Mouse (Mus musculus): Measurements from ENCODE around the gene Leng8. TPM values are rescaled to one million over a fixed set of nuclear protein-coding genes. Genes with fewer than 3 reads are reported as not detected.

Gene Leng8
- polyA plus RNA-seq (2015; fragmentation: Nextera tagmentation; extraction: Ambion mirVana): 20.8 and 22.7 TPM in 2 replicates

GRCm38 (mm10) chr7:4136771-4137531 lies at the start of gene Leng8:
Leng8 (plus strand) TSS chr7:4137039.

GRCm38 (mm10) chr7:4119344-4119902 lies 17.4 kb upstream of the Leng8 start, which contains the start of gene Ttyh1:
Ttyh1 (plus strand) TSS chr7:4119408.

GRCm38 (mm10) chr7:4150059-4150541 lies 13.3 kb downstream of the Leng8 start, which contains the start of gene Leng9:
Leng9 (minus strand) TSS chr7:4150374.

GRCm38 (mm10) chr7:4164090-4164910 lies 27.5 kb downstream of the Leng8 start, which contains the start of gene Cdc42ep5:
Cdc42ep5 (minus strand) TSS chr7:4164860.

Other genes starting within 250 kb of the Leng8 start
- 0.13 and 0.28 TPM in 2 replicates for gene Gm14548, start 238.9 kb upstream of the Leng8 start, polyA plus RNA-seq (2015; fragmentation: Nextera tagmentation; extraction: Ambion mirVana)
- gene Lilra6, start 221.5 kb upstream of the Leng8 start, polyA plus RNA-seq (2015; fragmentation: Nextera tagmentation; extraction: Ambion mirVana): 0.09 and 0.10 TPM in 2 replicates
- gene Lair1, start 73.8 kb upstream of the Leng8 start, polyA plus RNA-seq (2015; fragmentation: Nextera tagmentation; extraction: Ambion mirVana): 0.18 and 0.46 TPM in 2 replicates
- 3.1 and 3.3 TPM in 2 replicates for gene Ttyh1, start 17.6 kb upstream of the Leng8 start, polyA plus RNA-seq (2015; fragmentation: Nextera tagmentation; extraction: Ambion mirVana)
- 3.2 and 4.1 TPM in 2 replicates for gene Leng9, start 13.3 kb downstream of the Leng8 start, polyA plus RNA-seq (2015; fragmentation: Nextera tagmentation; extraction: Ambion mirVana)
- 36.6 and 37.6 TPM in 2 replicates for gene Cdc42ep5, start 27.8 kb downstream of the Leng8 start, polyA plus RNA-seq (2015; fragmentation: Nextera tagmentation; extraction: Ambion mirVana)
- gene Lilra5, start 100.7 kb downstream of the Leng8 start, polyA plus RNA-seq (2015; fragmentation: Nextera tagmentation; extraction: Ambion mirVana): 0.09 and 0.13 TPM in 2 replicates
- not detected in 2 replicates for gene Ncr1, start 200.7 kb downstream of the Leng8 start, polyA plus RNA-seq (2015; fragmentation: Nextera tagmentation; extraction: Ambion mirVana)

Data from skeletal muscle tissue, postnatal 0 days (tissue).